Mouse (Mus musculus) testis, adult 2 months (tissue): Measurements from ENCODE around the gene Klhl23. TPM values are rescaled to one million over a fixed set of nuclear protein-coding genes. Genes with fewer than 3 reads are reported as not detected.

ENCODE experiments used
- H3K27ac ChIP-seq: fragments of 200-500 bp; 2 replicates; pipeline ENCODE4 v1.5.1; 2012; ENCODE audit warnings: low read depth, low read length; ENCODE audit not compliant: control insufficient read depth, insufficient read depth
- H3K27me3 ChIP-seq: fragments of 200-500 bp; 2 replicates; pipeline ENCODE4 v1.6.1; 2012; ENCODE audit warnings: mild to moderate bottlenecking, low read length, moderate library complexity; ENCODE audit not compliant: control insufficient read depth, insufficient read depth
- H3K36me3 ChIP-seq: fragments of 200-500 bp; 2 replicates; pipeline ENCODE4 v1.6.1; 2012; ENCODE audit warnings: mild to moderate bottlenecking, low read length; ENCODE audit not compliant: control insufficient read depth, insufficient read depth
- H3K4me1 ChIP-seq: fragments of 200-500 bp; 2 replicates; pipeline ENCODE4 v1.6.1; 2012; ENCODE audit warnings: low read length; ENCODE audit not compliant: control insufficient read depth, insufficient read depth
- H3K4me3 ChIP-seq: fragments of 200-500 bp; 2 replicates; pipeline ENCODE4 v1.5.1; 2012; ENCODE audit warnings: low read depth, mild to moderate bottlenecking, low read length, moderate library complexity, mixed read lengths; ENCODE audit not compliant: control insufficient read depth
- CTCF ChIP-seq: fragments of 200-500 bp; IDR thresholded peaks from 2 replicates; pipeline ENCODE4 v1.5.1; 2012; ENCODE audit warnings: low read depth, mild to moderate bottlenecking, inconsistent platforms, low read length, moderate library complexity; ENCODE audit not compliant: control insufficient read depth, insufficient read depth, insufficient replicate concordance
- POLR2A ChIP-seq: fragments of 200-500 bp; IDR thresholded peaks from 2 replicates; pipeline ENCODE4 v1.6.1; 2012; ENCODE audit warnings: low read depth, mild to moderate bottlenecking, inconsistent platforms, low read length, moderate library complexity; ENCODE audit not compliant: control insufficient read depth
- polyA plus RNA-seq: library from polyadenylated mRNA; depleted of rRNA; stranded (reverse); fragments of >200 nt; gene quantifications from 2 replicates; pipeline ENCODE4 v1.2.3, GENCODE M21; 2012

Klhl23 gene
- polyA plus RNA-seq, 1 experiment: 20.3 TPM

GRCm38 (mm10) chr2:69837244-69837967 is 15.7 kb downstream of the Klhl23 start:
- no peak for TF ChIP-seq CTCF
- TF ChIP-seq POLR2A: no peak
- no peak overlapping the region for H3K27ac ChIP-seq
- no peaks in the 10 kb centered on the region for H3K4me1 ChIP-seq
- no peaks in the 10 kb centered on the region for H3K36me3 ChIP-seq
- H3K4me3 ChIP-seq: no peak overlapping the region
- H3K27me3 ChIP-seq: no peaks in the 10 kb centered on the region

- Histone ChIP-seq H3K4me1 (no peaks in the 10 kb centered on the region), H3K36me3 (no peaks in the 10 kb centered on the region), H3K27ac (no peak overlapping the region), H3K27me3 (no peaks in the 10 kb centered on the region), H3K4me3 (no peak overlapping the region)
- peak; percentile 36; the same call in 1 of the 2 replicates for TF ChIP-seq CTCF
- no peak for TF ChIP-seq POLR2A
Measured at GRCm38 (mm10) chr2:69837996-69838395, 16.3 kb downstream of the Klhl23 start.

DNA sequence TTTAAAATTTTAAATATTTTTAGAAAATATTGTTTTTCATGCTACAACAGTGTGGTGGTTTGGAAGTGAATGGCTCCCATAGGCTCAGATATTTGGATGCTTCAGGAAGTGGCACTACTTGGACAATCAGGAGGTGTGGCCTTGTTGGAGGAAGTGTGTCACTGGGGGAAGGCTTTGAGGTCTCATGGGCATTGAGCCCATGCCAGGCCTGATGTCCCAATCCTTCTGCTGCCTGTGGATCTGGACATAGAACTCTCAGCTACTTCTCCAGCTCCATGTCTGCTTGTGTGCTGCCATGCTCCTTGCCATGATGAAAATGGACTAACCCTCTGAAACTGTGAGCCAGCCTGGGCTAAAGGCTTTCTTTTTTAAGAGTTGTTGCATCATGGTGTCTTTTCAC is 17.0 kb downstream of the Klhl23 start:
- Histone ChIP-seq H3K27me3 (no peaks in the 10 kb centered on the region), H3K27ac (no peak overlapping the region), H3K4me3 (no peak overlapping the region), H3K4me1 (no peaks in the 10 kb centered on the region), H3K36me3 (no peaks in the 10 kb centered on the region)
- TF ChIP-seq POLR2A (no peak), CTCF (no peak)

GRCm38 (mm10) chr2:69840261-69840660 is 18.5 kb downstream of the Klhl23 start:
- no peak for TF ChIP-seq CTCF
- TF ChIP-seq POLR2A: no peak
- Histone ChIP-seq H3K27ac (no peak overlapping the region), H3K4me3 (no peak overlapping the region), H3K36me3 (no peaks in the 10 kb centered on the region), H3K4me1 (no peaks in the 10 kb centered on the region), H3K27me3 (no peaks in the 10 kb centered on the region)

DNA sequence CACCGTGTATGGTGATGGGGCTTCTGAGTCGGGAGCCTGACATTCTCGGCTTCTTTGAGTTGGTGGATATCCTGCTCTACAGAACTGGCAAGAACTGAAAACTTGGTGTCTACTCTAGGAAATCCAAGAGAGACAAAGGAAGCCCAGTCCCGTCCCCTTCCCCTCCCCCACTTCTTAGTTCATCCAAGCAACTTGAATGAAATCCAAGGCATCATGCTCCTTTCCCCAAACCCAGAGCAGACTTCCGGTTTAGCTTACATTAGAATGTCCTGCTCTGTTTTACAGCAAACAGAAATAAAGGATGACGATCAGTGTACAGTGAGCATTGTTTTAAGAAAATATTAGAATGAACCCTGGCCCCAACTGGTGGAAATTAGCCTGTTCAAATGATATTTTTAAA is 27.5 kb downstream of the Klhl23 start:
- TF ChIP-seq POLR2A (no peak), CTCF (no peak)
- Histone ChIP-seq H3K27ac (no peak overlapping the region), H3K27me3 (no peaks in the 10 kb centered on the region), H3K36me3 (no peaks in the 10 kb centered on the region), H3K4me3 (no peak overlapping the region), H3K4me1 (peaks cover 2% of the 10 kb centered on the region; the same call in 1 of the 2 replicates)

GRCm38 (mm10) chr2:69851427-69852058 is 29.8 kb downstream of the Klhl23 start:
- H3K27ac ChIP-seq: no peak overlapping the region
- TF ChIP-seq POLR2A: no peak
- no peak for TF ChIP-seq CTCF
- peaks cover 2% of the 10 kb centered on the region; the same call in 1 of the 2 replicates for H3K4me1 ChIP-seq
- no peak overlapping the region for H3K4me3 ChIP-seq
- no peaks in the 10 kb centered on the region for H3K36me3 ChIP-seq
- H3K27me3 ChIP-seq: no peaks in the 10 kb centered on the region

GRCm38 (mm10) chr2:69856392-69856791 is 34.6 kb downstream of the Klhl23 start:
- Histone ChIP-seq H3K4me3 (no peak overlapping the region), H3K27me3 (no peaks in the 10 kb centered on the region), H3K36me3 (no peaks in the 10 kb centered on the region), H3K4me1 (no peaks in the 10 kb centered on the region), H3K27ac (no peak overlapping the region)
- TF ChIP-seq POLR2A (no peak), CTCF (no peak; the same call in 1 of the 2 replicates)
